Mouse (Mus musculus) G1E (cell line): ENCODE measurements at regions not wholly inside any gene's neighbourhood (a gene's known extent, or its start where the extent isn't known, plus 50 kb on each side); places are given as distances from the start of the nearest gene placed in this dataset.

Source experiments
- CTCF ChIP-seq: IDR thresholded peaks from 2 replicates; pipeline ENCODE4 v1.5.1; 2012; ENCODE audit warnings: low read depth, low read length, inconsistent platforms, mixed read lengths
- GATA1 ChIP-seq: IDR thresholded peaks from 2 replicates; pipeline ENCODE4 v1.6.1; 2012; ENCODE audit warnings: borderline replicate concordance, low read length, inconsistent platforms, mixed read lengths
- GATA2 ChIP-seq: IDR thresholded peaks from 2 replicates; pipeline ENCODE4 v1.6.1; 2012; ENCODE audit warnings: low read depth, low read length, inconsistent platforms, borderline replicate concordance
- POLR2AphosphoS5 ChIP-seq: IDR thresholded peaks from 2 replicates; pipeline ENCODE4 v1.6.1; 2012; ENCODE audit warnings: low read depth, low read length, inconsistent platforms; ENCODE audit not compliant: insufficient replicate concordance
- TAL1 ChIP-seq: conservative IDR thresholded peaks from 2 replicates; pipeline ENCODE4 v1.6.1; 2012; ENCODE audit warnings: low read depth, low read length, inconsistent platforms, mixed read lengths

GRCm38 (mm10) chr10:126661095-126661615 lies 240.0 kb downstream of the Atp23 start:
- TF ChIP-seq TAL1: no peak
- TF ChIP-seq CTCF: no peak
- TF ChIP-seq POLR2AphosphoS5: no peak
- no peak for TF ChIP-seq GATA1
- no peak for TF ChIP-seq GATA2
